Mouse (Mus musculus): ENCODE data around the gene Tsga10. TPM values are rescaled to one million over a fixed set of nuclear protein-coding genes. Genes with fewer than 3 reads are reported as not detected.

The Tsga10 gene
- polyA plus RNA-seq, 1 experiment from 2014 or later = 4.2 TPM

DNA sequence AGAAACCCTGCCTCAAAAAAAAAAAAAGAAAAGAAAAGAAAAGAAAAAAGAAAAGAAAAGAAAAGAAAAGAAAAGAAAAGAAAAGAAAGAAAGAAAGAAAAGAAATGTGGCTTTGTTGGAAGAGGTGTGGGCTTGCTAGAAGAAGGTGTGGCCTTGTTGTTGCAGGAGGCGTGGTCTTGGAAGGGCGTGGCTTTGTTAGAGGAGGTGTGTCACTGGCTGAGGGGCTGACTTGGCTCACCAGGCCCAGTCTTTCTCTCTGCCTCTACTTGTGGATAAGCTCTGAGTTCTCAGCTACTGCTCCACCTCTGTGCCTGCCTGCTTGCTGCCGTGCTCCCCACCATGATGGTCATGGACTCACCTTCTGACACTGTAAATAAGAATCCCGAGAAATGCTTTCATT is 129.2 kb downstream of the Tsga10 start:
- WGBS (ENCODE audit: insufficient replicate concordance) = 76% methylated on average over 4 of the region's 4 CpGs
- no peak overlapping the region for H3K4me3 ChIP-seq (ENCODE audit: low read depth, low read length)
- H3K27me3 ChIP-seq (ENCODE audit: control insufficient read depth, insufficient read depth, low read length) = no peaks in the 10 kb centered on the region
- H3K36me3 ChIP-seq (ENCODE audit: control insufficient read depth, insufficient read depth, low read length) = no peaks in the 10 kb centered on the region
- H3K4me2 ChIP-seq = no peak overlapping the region
- no peaks in the 10 kb centered on the region for H3K4me1 ChIP-seq (ENCODE audit: control insufficient read depth, insufficient read depth, low read length)
- no peak overlapping the region for H3K9ac ChIP-seq (ENCODE audit: low read depth, low read length)
- ATAC-seq (replicated peaks; ENCODE audit: insufficient number of reproducible peaks, low FRiP score, low TSS enrichment) = no peak
- H3K9me3 ChIP-seq (replicated peaks; ENCODE audit: control insufficient read depth, low read length) = no peaks in the 10 kb centered on the region
- H3K27ac ChIP-seq (ENCODE audit: low read depth, low read length) = no peak overlapping the region

DNA sequence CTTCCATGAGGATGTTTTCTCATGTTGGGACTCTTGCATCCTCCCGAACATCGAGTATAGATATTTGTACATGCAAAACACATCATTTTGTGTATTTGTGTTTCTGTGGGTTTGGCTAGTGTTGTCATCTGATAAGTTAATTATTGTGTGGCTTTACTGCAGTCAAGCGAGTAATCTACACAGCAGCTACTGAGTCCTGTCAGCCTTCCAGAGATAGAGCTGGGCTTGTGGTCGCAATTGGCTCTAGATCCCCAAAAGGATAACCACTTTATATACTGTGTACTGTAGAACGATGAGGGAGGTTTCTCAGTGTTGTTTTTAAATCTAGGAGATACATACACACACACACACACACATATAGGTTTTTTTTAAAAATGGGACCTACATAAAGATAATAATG is 130.3 kb downstream of the Tsga10 start:
- H3K27ac ChIP-seq (ENCODE audit: low read depth, low read length) = no peak overlapping the region
- WGBS (ENCODE audit: insufficient replicate concordance) = 85% methylated on average over 5 of the region's 5 CpGs
- no peak overlapping the region for H3K4me3 ChIP-seq (ENCODE audit: low read depth, low read length)
- no peaks in the 10 kb centered on the region for H3K9me3 ChIP-seq (replicated peaks; ENCODE audit: control insufficient read depth, low read length)
- no peaks in the 10 kb centered on the region for H3K27me3 ChIP-seq (ENCODE audit: control insufficient read depth, insufficient read depth, low read length)
- H3K36me3 ChIP-seq (ENCODE audit: control insufficient read depth, insufficient read depth, low read length) = no peaks in the 10 kb centered on the region
- no peak overlapping the region for H3K9ac ChIP-seq (ENCODE audit: low read depth, low read length)
- H3K4me2 ChIP-seq = no peak overlapping the region
- ATAC-seq (replicated peaks; ENCODE audit: insufficient number of reproducible peaks, low FRiP score, low TSS enrichment) = no peak
- no peaks in the 10 kb centered on the region for H3K4me1 ChIP-seq (ENCODE audit: control insufficient read depth, insufficient read depth, low read length)

DNA sequence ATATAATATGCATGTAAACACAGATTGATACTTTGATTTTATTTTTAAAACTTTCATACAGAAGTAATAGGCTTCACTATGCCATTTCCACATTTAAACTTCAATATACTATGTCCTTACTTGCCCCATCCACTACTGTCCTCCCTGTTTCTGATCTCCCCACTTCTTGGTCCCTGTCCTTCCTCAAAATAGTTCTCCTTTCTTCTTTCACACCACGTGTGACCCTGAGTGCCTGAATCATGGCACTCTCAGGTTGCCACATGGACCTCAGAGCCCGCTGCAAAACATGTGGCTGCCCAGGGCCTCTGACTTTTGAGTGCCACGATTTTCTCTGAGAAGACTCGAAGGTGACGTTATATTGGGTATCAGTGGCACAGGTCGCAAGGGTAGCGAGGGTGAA is 131.4 kb downstream of the Tsga10 start:
- no peaks in the 10 kb centered on the region for H3K4me1 ChIP-seq (ENCODE audit: control insufficient read depth, insufficient read depth, low read length)
- H3K9ac ChIP-seq (ENCODE audit: low read depth, low read length) = no peak overlapping the region
- H3K4me2 ChIP-seq = no peak overlapping the region
- no peaks in the 10 kb centered on the region for H3K9me3 ChIP-seq (replicated peaks; ENCODE audit: control insufficient read depth, low read length)
- H3K27ac ChIP-seq (ENCODE audit: low read depth, low read length) = no peak overlapping the region
- no peak for ATAC-seq (replicated peaks; ENCODE audit: insufficient number of reproducible peaks, low FRiP score, low TSS enrichment)
- 69% methylated on average over 7 of the region's 7 CpGs for WGBS (ENCODE audit: insufficient replicate concordance)
- H3K36me3 ChIP-seq (ENCODE audit: control insufficient read depth, insufficient read depth, low read length) = no peaks in the 10 kb centered on the region
- no peak overlapping the region for H3K4me3 ChIP-seq (ENCODE audit: low read depth, low read length)
- no peaks in the 10 kb centered on the region for H3K27me3 ChIP-seq (ENCODE audit: control insufficient read depth, insufficient read depth, low read length)

DNA sequence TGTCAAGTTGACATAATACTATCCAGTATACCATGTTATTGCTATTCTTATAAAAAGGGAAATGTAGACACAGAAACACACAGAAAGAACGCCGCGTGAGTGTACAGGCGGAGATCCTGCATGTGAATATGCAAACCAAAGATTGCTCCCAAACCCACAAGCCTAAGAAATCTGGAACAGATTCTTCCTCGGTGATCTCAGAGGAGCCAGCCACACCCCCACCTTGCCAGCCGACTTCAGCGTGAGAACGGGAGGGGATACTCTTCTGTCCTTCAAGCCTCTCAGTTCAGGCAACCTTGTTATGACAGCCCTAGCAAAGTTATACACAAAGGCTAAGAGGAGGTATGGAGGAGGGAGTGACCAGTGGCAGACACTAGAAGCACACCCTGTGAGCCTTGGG is 136.9 kb downstream of the Tsga10 start:
- Histone ChIP-seq H3K4me3 (ENCODE audit: low read depth, low read length) (no peak overlapping the region), H3K36me3 (ENCODE audit: control insufficient read depth, insufficient read depth, low read length) (no peaks in the 10 kb centered on the region), H3K4me1 (ENCODE audit: control insufficient read depth, insufficient read depth, low read length) (no peaks in the 10 kb centered on the region), H3K9ac (ENCODE audit: low read depth, low read length) (no peak overlapping the region), H3K27ac (ENCODE audit: low read depth, low read length) (no peak overlapping the region), H3K4me2 (no peak overlapping the region), H3K27me3 (ENCODE audit: control insufficient read depth, insufficient read depth, low read length) (no peaks in the 10 kb centered on the region), H3K9me3 (replicated peaks; ENCODE audit: control insufficient read depth, low read length) (no peaks in the 10 kb centered on the region)
- 77% methylated on average over 8 of the region's 8 CpGs for WGBS (ENCODE audit: insufficient replicate concordance)
- no peak for ATAC-seq (replicated peaks; ENCODE audit: insufficient number of reproducible peaks, low FRiP score, low TSS enrichment)

DNA sequence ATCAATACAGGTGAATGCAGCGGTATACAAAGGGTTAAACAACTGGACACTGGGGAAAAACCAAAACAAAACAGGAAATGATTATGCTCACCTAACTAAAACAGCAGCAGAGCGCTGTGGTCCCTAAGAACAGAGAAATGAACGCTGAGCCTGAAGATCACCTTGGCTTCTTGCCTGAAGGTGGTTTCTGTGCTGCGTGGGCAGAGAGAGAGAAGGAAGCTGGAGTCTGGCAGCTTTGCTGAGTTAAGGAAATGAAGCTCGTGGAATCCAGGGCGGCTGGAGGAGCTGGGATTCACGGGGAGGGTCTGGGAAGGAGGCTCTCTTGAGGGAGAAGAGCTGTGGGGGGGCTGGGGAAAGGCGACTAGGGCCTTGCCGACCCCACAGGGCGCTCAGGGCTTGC is 138.2 kb downstream of the Tsga10 start:
- no peaks in the 10 kb centered on the region for H3K9me3 ChIP-seq (replicated peaks; ENCODE audit: control insufficient read depth, low read length)
- H3K27me3 ChIP-seq (ENCODE audit: control insufficient read depth, insufficient read depth, low read length) = no peaks in the 10 kb centered on the region
- no peak overlapping the region for H3K4me2 ChIP-seq
- no peak overlapping the region for H3K9ac ChIP-seq (ENCODE audit: low read depth, low read length)
- ATAC-seq (replicated peaks; ENCODE audit: insufficient number of reproducible peaks, low FRiP score, low TSS enrichment) = no peak
- H3K4me3 ChIP-seq (ENCODE audit: low read depth, low read length) = no peak overlapping the region
- no peaks in the 10 kb centered on the region for H3K4me1 ChIP-seq (ENCODE audit: control insufficient read depth, insufficient read depth, low read length)
- no peak overlapping the region for H3K27ac ChIP-seq (ENCODE audit: low read depth, low read length)
- 58% methylated on average over 10 of the region's 10 CpGs for WGBS (ENCODE audit: insufficient replicate concordance)
- H3K36me3 ChIP-seq (ENCODE audit: control insufficient read depth, insufficient read depth, low read length) = no peaks in the 10 kb centered on the region

DNA sequence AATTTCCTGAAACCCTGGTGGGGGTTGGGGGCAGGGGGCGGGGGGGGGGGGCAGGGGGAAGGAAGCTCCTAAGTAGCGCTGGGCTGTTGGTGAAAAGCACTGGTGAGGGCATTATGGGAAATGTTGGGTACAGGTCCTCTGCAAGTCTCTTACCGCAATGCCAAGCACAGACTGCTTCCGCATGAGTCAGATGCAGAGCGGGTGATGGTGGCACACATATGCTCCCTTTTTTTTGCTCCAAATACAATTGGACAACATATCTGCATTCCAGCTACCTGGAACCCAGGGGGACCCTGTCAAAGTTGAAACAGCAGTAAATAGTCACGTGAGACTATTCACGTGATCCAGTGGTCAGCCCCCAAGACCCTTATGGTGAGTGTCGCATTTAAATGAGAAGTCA is 139.0 kb downstream of the Tsga10 start:
- Histone ChIP-seq H3K27me3 (ENCODE audit: control insufficient read depth, insufficient read depth, low read length) (no peaks in the 10 kb centered on the region), H3K9ac (ENCODE audit: low read depth, low read length) (no peak overlapping the region), H3K36me3 (ENCODE audit: control insufficient read depth, insufficient read depth, low read length) (no peaks in the 10 kb centered on the region), H3K27ac (ENCODE audit: low read depth, low read length) (no peak overlapping the region), H3K4me1 (ENCODE audit: control insufficient read depth, insufficient read depth, low read length) (no peaks in the 10 kb centered on the region), H3K4me2 (no peak overlapping the region), H3K4me3 (ENCODE audit: low read depth, low read length) (no peak overlapping the region), H3K9me3 (replicated peaks; ENCODE audit: control insufficient read depth, low read length) (no peaks in the 10 kb centered on the region)
- 89% methylated on average over 7 of the region's 8 CpGs for WGBS (ENCODE audit: insufficient replicate concordance)
- no peak for ATAC-seq (replicated peaks; ENCODE audit: insufficient number of reproducible peaks, low FRiP score, low TSS enrichment)

DNA sequence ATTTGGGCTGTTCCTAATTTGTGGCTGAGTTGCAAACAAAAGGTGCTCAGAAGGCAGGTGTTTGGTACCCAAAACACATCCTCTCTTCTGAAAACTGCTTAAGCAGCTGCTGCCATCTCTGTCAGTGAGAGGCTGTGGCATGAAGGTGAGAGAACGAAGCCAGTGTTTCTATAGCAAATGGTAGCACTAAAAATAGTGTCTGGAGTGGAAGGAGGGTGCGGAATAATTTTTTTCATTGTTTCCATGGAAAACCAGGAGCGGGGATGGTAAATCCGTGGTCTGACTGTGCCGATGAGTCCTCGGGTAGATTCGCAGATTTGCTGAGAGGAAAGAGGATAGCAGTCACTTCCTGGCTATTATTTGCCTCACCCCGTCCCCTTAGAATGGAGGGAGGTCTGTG is 139.8 kb downstream of the Tsga10 start:
- H3K27ac ChIP-seq (ENCODE audit: low read depth, low read length) = no peak overlapping the region
- H3K4me3 ChIP-seq (ENCODE audit: low read depth, low read length) = no peak overlapping the region
- H3K4me1 ChIP-seq (ENCODE audit: control insufficient read depth, insufficient read depth, low read length) = no peaks in the 10 kb centered on the region
- H3K9me3 ChIP-seq (replicated peaks; ENCODE audit: control insufficient read depth, low read length) = no peaks in the 10 kb centered on the region
- 61% methylated on average over 8 of the region's 8 CpGs for WGBS (ENCODE audit: insufficient replicate concordance)
- no peak for ATAC-seq (replicated peaks; ENCODE audit: insufficient number of reproducible peaks, low FRiP score, low TSS enrichment)
- H3K36me3 ChIP-seq (ENCODE audit: control insufficient read depth, insufficient read depth, low read length) = no peaks in the 10 kb centered on the region
- no peak overlapping the region for H3K4me2 ChIP-seq
- H3K9ac ChIP-seq (ENCODE audit: low read depth, low read length) = no peak overlapping the region
- no peaks in the 10 kb centered on the region for H3K27me3 ChIP-seq (ENCODE audit: control insufficient read depth, insufficient read depth, low read length)

DNA sequence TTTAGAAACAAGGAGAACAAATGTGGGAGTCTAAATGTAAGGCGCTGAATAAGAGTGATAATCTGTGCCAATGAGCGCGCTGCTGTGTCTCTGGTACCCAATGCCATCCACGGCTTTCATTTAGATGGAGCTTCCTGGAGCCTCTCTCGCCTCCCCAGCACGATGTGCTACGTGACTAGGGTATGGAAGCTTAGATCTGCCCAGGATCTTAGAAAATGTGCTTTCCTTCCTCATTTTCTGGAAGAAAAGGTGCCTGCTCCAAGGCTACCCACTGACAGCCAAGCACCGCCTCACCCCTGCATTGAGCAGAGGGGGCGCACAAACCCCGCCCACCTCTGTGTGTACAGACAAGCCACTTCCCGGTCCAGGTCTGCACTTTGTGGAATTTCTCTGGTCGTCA is 140.3 kb downstream of the Tsga10 start:
- Histone ChIP-seq H3K36me3 (ENCODE audit: control insufficient read depth, insufficient read depth, low read length) (no peaks in the 10 kb centered on the region), H3K4me1 (ENCODE audit: control insufficient read depth, insufficient read depth, low read length) (no peaks in the 10 kb centered on the region), H3K4me3 (ENCODE audit: low read depth, low read length) (no peak overlapping the region), H3K27me3 (ENCODE audit: control insufficient read depth, insufficient read depth, low read length) (peaks cover 4% of the 10 kb centered on the region), H3K4me2 (no peak overlapping the region), H3K27ac (ENCODE audit: low read depth, low read length) (no peak overlapping the region), H3K9me3 (replicated peaks; ENCODE audit: control insufficient read depth, low read length) (no peaks in the 10 kb centered on the region), H3K9ac (ENCODE audit: low read depth, low read length) (no peak overlapping the region)
- ATAC-seq (replicated peaks; ENCODE audit: insufficient number of reproducible peaks, low FRiP score, low TSS enrichment) = no peak
- 64% methylated on average over 12 of the region's 12 CpGs for WGBS (ENCODE audit: insufficient replicate concordance)

DNA sequence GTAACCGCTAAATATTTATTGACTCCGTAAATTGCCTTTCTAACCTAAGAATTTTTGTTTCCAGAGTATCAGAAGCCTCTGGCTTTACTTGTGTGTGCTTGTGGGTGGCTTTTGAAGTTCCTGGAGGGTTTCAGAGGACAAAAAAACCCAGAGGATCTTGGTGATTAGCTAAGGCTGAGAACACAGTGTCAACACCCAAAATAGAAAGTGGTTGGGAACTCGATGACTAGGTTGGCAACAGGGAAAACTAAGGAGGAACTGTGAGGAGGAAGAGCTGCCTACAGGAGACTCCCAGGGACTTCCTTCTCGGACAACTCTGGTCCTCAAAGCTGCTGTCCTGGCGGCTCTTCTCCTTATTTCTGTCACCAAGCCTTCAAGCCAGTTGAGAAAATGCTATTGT is 145.1 kb downstream of the Tsga10 start:
- H3K4me2 ChIP-seq = no peak overlapping the region
- H3K4me3 ChIP-seq (ENCODE audit: low read depth, low read length) = no peak overlapping the region
- H3K9me3 ChIP-seq (replicated peaks; ENCODE audit: control insufficient read depth, low read length) = no peaks in the 10 kb centered on the region
- no peak overlapping the region for H3K27ac ChIP-seq (ENCODE audit: low read depth, low read length)
- H3K36me3 ChIP-seq (ENCODE audit: control insufficient read depth, insufficient read depth, low read length) = no peaks in the 10 kb centered on the region
- 64% methylated on average over 5 of the region's 5 CpGs for WGBS (ENCODE audit: insufficient replicate concordance)
- H3K4me1 ChIP-seq (ENCODE audit: control insufficient read depth, insufficient read depth, low read length) = no peaks in the 10 kb centered on the region
- no peak for ATAC-seq (replicated peaks; ENCODE audit: insufficient number of reproducible peaks, low FRiP score, low TSS enrichment)
- H3K9ac ChIP-seq (ENCODE audit: low read depth, low read length) = no peak overlapping the region
- peaks cover 17% of the 10 kb centered on the region for H3K27me3 ChIP-seq (ENCODE audit: control insufficient read depth, insufficient read depth, low read length)

Data from heart, embryonic 11.5 days (tissue).